Mouse (Mus musculus): ENCODE measurements at regions not wholly inside any gene's neighbourhood (a gene's known extent, or its start where the extent isn't known, plus 50 kb on each side); places are given as distances from the start of the nearest gene placed in this dataset.

- H3K4me2 ChIP-seq (ENCODE audit: low read depth, low read length, poor library complexity, severe bottlenecking) = no peak overlapping the region
- no peaks in the 10 kb centered on the region for H3K36me3 ChIP-seq (ENCODE audit: insufficient read depth, low read length)
- ATAC-seq (ENCODE audit: low FRiP score) = 0 out of 2 replicates have a peak, but pooled peaks have one; percentile 16
- no peaks in the 10 kb centered on the region for H3K27me3 ChIP-seq (ENCODE audit: insufficient read depth, low read length)
- no peak overlapping the region for H3K9ac ChIP-seq (replicated peaks; ENCODE audit: low read length, poor library complexity, severe bottlenecking)
- H3K9me3 ChIP-seq (ENCODE audit: low read length) = no peaks in the 10 kb centered on the region
- WGBS = 26% methylated on average over 14 of the region's 14 CpGs
- no peak overlapping the region for H3K27ac ChIP-seq (ENCODE audit: low read depth, low read length)
- H3K4me3 ChIP-seq (ENCODE audit: low read depth, low read length) = no peak overlapping the region
- no peaks in the 10 kb centered on the region for H3K4me1 ChIP-seq (ENCODE audit: insufficient read depth, low read length)
- peak; percentile 23 for DNase-seq (ENCODE audit: low spot score)
- TF ChIP-seq CTCF (IDR thresholded peaks at IDR 0.05) = no peak
Measured at GRCm38 (mm10) chr4:153082166-153082565, 400.4 kb downstream of the Ajap1 start.

GRCm38 (mm10) chr4:153074590-153074989, 408.0 kb downstream of the Ajap1 start:
- Histone ChIP-seq H3K9ac (replicated peaks; ENCODE audit: low read length, poor library complexity, severe bottlenecking) (no peak overlapping the region), H3K4me1 (ENCODE audit: insufficient read depth, low read length) (no peaks in the 10 kb centered on the region), H3K4me3 (ENCODE audit: low read depth, low read length) (no peak overlapping the region), H3K36me3 (ENCODE audit: insufficient read depth, low read length) (no peaks in the 10 kb centered on the region), H3K9me3 (ENCODE audit: low read length) (no peaks in the 10 kb centered on the region), H3K27me3 (ENCODE audit: insufficient read depth, low read length) (no peaks in the 10 kb centered on the region), H3K27ac (ENCODE audit: low read depth, low read length) (no peak overlapping the region), H3K4me2 (ENCODE audit: low read depth, low read length, poor library complexity, severe bottlenecking) (no peak overlapping the region)
- no peak for ATAC-seq (ENCODE audit: low FRiP score)
- DNase-seq (ENCODE audit: low spot score) = no peak
- TF ChIP-seq CTCF (IDR thresholded peaks at IDR 0.05) = no peak
- 89% methylated on average over 3 of the region's 3 CpGs for WGBS

DNA sequence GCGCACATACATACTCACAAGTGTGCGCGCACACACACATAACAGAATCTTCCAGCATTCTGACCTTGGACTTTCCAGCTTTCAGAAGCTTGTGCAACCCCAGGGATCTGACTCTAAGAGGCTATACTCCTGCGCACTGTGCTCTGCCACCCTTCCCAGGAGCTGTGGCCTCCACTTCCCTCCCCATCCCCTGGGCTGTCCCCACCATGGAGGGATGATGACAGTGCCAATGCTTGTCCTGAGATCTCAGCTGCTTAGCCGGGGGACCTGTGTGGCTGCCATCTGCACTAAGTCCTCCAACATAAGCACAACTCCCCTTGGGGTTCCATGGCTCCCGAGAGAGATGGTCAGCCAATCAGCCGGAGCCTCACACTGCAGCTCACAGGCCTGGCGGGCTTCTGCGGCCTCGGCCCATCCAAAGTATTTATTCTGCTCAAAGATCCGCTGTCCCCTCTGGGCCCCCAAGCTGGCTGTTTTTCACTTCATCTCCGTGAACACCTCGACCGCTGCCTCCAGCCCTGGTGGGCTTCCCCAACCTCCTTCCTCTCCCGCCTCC, 412.3 kb downstream of the Ajap1 start:
- no peak for ATAC-seq (ENCODE audit: low FRiP score)
- Histone ChIP-seq H3K27ac (ENCODE audit: low read depth, low read length) (no peak overlapping the region), H3K4me3 (ENCODE audit: low read depth, low read length) (no peak overlapping the region), H3K27me3 (ENCODE audit: insufficient read depth, low read length) (no peaks in the 10 kb centered on the region), H3K36me3 (ENCODE audit: insufficient read depth, low read length) (no peaks in the 10 kb centered on the region), H3K4me1 (ENCODE audit: insufficient read depth, low read length) (no peaks in the 10 kb centered on the region), H3K9me3 (ENCODE audit: low read length) (no peaks in the 10 kb centered on the region), H3K4me2 (ENCODE audit: low read depth, low read length, poor library complexity, severe bottlenecking) (no peak overlapping the region), H3K9ac (replicated peaks; ENCODE audit: low read length, poor library complexity, severe bottlenecking) (no peak overlapping the region)
- WGBS = 43% methylated on average over 15 of the region's 15 CpGs
- no peak for TF ChIP-seq CTCF (IDR thresholded peaks at IDR 0.05)
- peak; percentile 59 for DNase-seq (ENCODE audit: low spot score)

- WGBS = 82% methylated on average over 12 of the region's 12 CpGs
- Histone ChIP-seq H3K4me1 (ENCODE audit: insufficient read depth, low read length) (no peaks in the 10 kb centered on the region), H3K4me2 (ENCODE audit: low read depth, low read length, poor library complexity, severe bottlenecking) (no peak overlapping the region), H3K36me3 (ENCODE audit: insufficient read depth, low read length) (no peaks in the 10 kb centered on the region), H3K27me3 (ENCODE audit: insufficient read depth, low read length) (no peaks in the 10 kb centered on the region), H3K9ac (replicated peaks; ENCODE audit: low read length, poor library complexity, severe bottlenecking) (no peak overlapping the region), H3K27ac (ENCODE audit: low read depth, low read length) (no peak overlapping the region), H3K4me3 (ENCODE audit: low read depth, low read length) (no peak overlapping the region), H3K9me3 (ENCODE audit: low read length) (no peaks in the 10 kb centered on the region)
- DNase-seq (ENCODE audit: low spot score) (no peak), ATAC-seq (ENCODE audit: low FRiP score) (no peak)
- no peak for TF ChIP-seq CTCF (IDR thresholded peaks at IDR 0.05)
Measured at GRCm38 (mm10) chr4:153068484-153069033, 414.1 kb downstream of the Ajap1 start.

DNA sequence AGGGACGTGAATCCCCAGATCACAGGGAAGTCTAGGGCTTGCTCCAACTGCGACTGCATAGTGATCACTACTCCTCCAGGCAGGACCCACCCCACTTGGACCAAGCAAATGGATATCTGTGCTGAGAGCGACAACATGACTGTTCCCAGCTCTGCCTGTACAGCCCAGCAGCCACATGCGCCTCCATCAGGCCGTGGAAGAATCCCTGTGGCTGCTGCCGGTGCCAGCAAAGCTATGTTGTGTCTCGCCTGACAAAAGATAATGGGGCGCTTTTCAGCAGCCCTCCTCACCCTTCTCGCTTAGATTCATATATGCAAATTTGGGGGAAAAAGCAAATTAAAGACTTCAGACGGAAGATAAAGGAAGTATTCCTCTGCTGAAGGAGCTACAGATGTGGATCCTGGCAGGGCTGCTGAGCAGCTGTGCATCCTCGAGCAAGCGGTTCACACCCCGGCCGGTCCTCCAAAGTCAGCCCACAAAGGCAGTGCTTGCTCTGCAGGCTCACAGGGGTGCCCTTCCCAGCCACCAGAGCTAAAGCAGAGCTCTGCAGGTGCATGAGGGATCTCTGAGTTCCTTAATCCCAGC, 418.5 kb downstream of the Ajap1 start:
- ATAC-seq (ENCODE audit: low FRiP score) (no peak), DNase-seq (ENCODE audit: low spot score) (no peak)
- no peaks in the 10 kb centered on the region for H3K4me1 ChIP-seq (ENCODE audit: insufficient read depth, low read length)
- H3K4me2 ChIP-seq (ENCODE audit: low read depth, low read length, poor library complexity, severe bottlenecking) = no peak overlapping the region
- TF ChIP-seq CTCF (IDR thresholded peaks at IDR 0.05) = peak; percentile 7; the same call in 1 of the 2 replicates
- H3K36me3 ChIP-seq (ENCODE audit: insufficient read depth, low read length) = no peaks in the 10 kb centered on the region
- WGBS = 62% methylated on average over 14 of the region's 14 CpGs
- H3K9me3 ChIP-seq (ENCODE audit: low read length) = no peaks in the 10 kb centered on the region
- H3K9ac ChIP-seq (replicated peaks; ENCODE audit: low read length, poor library complexity, severe bottlenecking) = no peak overlapping the region
- no peak overlapping the region for H3K4me3 ChIP-seq (ENCODE audit: low read depth, low read length)
- H3K27me3 ChIP-seq (ENCODE audit: insufficient read depth, low read length) = no peaks in the 10 kb centered on the region
- H3K27ac ChIP-seq (ENCODE audit: low read depth, low read length) = no peak overlapping the region

GRCm38 (mm10) chr4:153063402-153063801, 419.2 kb downstream of the Ajap1 start:
- H3K4me2 ChIP-seq (ENCODE audit: low read depth, low read length, poor library complexity, severe bottlenecking) = no peak overlapping the region
- H3K4me1 ChIP-seq (ENCODE audit: insufficient read depth, low read length) = no peaks in the 10 kb centered on the region
- ATAC-seq (ENCODE audit: low FRiP score) = no peak

More at GRCm38 (mm10) chr4:153063402-153063801, 419.2 kb downstream of the Ajap1 start:
- H3K9me3 ChIP-seq (ENCODE audit: low read length) = no peaks in the 10 kb centered on the region
- 71% methylated on average over 9 of the region's 9 CpGs for WGBS
- no peak overlapping the region for H3K9ac ChIP-seq (replicated peaks; ENCODE audit: low read length, poor library complexity, severe bottlenecking)
- H3K36me3 ChIP-seq (ENCODE audit: insufficient read depth, low read length) = no peaks in the 10 kb centered on the region
- H3K4me3 ChIP-seq (ENCODE audit: low read depth, low read length) = no peak overlapping the region
- no peak for TF ChIP-seq CTCF (IDR thresholded peaks at IDR 0.05)
- no peak for DNase-seq (ENCODE audit: low spot score)
- H3K27me3 ChIP-seq (ENCODE audit: insufficient read depth, low read length) = no peaks in the 10 kb centered on the region
- no peak overlapping the region for H3K27ac ChIP-seq (ENCODE audit: low read depth, low read length)
